Mouse (Mus musculus) activated CD4-positive, CD25-positive, alpha-beta regulatory T cell (primary cell): Measurements from ENCODE around the gene Nxnl2. TPM values are rescaled to one million over a fixed set of nuclear protein-coding genes. Genes with fewer than 3 reads are reported as not detected.

Experiments used
- polyA plus RNA-seq, 2 experiments: library from polyadenylated mRNA; unstranded; fragments of 100-300 nt; shearing (Covaris generic); gene quantifications; one replicate each; pipeline ENCODE4 v1.2.1; 2017

The Nxnl2 gene
- polyA plus RNA-seq: 1 to 10 TPM in 1 of 2 experiments, under 1 TPM in 1; 0.60 to 1.8 TPM

GRCm38 (mm10) chr13:51170691-51171680, at the start of gene Nxnl2:
Gene Nxnl2 (plus strand): TSS chr13:51171022.

Other genes starting within 250 kb of the Nxnl2 start
- 10 to 100 TPM; 48.1 to 73.0 TPM for gene Spin1, start 70.1 kb upstream of the Nxnl2 start, polyA plus RNA-seq
- gene S1pr3, start 237.6 kb downstream of the Nxnl2 start, polyA plus RNA-seq: under 1 TPM in 1 of 2 experiments, not detected in 1; 0.25 TPM